ENCODE assay signal across 13 mouse cellular contexts in the genomic region with DNA sequence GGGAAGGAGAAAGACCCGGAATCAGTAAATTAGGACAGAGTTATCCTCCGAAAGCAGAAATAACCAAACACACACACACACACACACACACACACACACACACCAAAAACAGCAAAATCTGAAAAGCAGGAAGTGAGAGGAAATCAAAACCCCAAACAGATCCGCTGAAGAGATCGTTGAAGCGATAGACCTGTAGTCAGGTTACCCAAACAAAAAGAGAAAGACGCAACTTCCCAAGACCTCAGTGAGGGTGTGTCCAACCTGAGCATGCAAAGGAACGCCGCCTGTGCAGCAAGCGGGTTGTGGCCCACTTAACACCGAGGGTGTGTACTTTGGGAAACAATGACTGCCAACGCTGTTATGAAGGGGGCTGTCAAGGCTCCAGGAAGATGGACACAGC. TPM values are rescaled to one million over a fixed set of nuclear protein-coding genes. Genes with fewer than 3 reads are reported as not detected.
DNase-seq lines count a peak whose midpoint lies in the region; ATAC-seq and TF ChIP-seq lines count a peak whose summit lies in the region.
"Had no signal": no experiment of that assay in that cellular context is flagged by ENCODE, and none has a peak within 500 bp of the region (broad histone marks: within the 10 kb centered on the region; RNA-seq: fewer than 3 reads in every experiment).

No protein-coding gene starts in this region.

- H3K4me1 ChIP-seq in lung, postnatal 0 days (ENCODE audit: insufficient read depth, low read depth, low read length) = peaks cover 8% of the 10 kb centered on the region; the same call in 1 of the 2 replicates
- H3K4me1 ChIP-seq in spleen, adult 2 months (ENCODE audit: control insufficient read depth, insufficient read depth, insufficient read length) = peaks cover 46% of the 10 kb centered on the region; the same call in 1 of the 2 replicates
- no peaks in the 10 kb centered on the region for H3K4me1 ChIP-seq in neural tube, embryonic 15.5 days

- 0 out of 2 replicates have a peak overlapping the region, but pooled peaks have one; percentile 19 for H3K4me2 ChIP-seq in lung, postnatal 0 days (replicated peaks; ENCODE audit: low read depth, low read length)
- no peak overlapping the region for H3K4me2 ChIP-seq in neural tube, embryonic 15.5 days
- H3K4me2 ChIP-seq: liver, embryonic 12.5 days; neural tube, embryonic 13.5 days had no signal

- intact Hi-C loops in left cerebral cortex, adult 2 months (cut with DNase I) = loop anchor here (5.0 kb wide), 1 partner anchor 126 kb away; no protein-coding TSS in a partner anchor

- ATAC-seq in lung, postnatal 0 days = peak; percentile 52
- ATAC-seq in neural tube, embryonic 15.5 days (ENCODE audit: low FRiP score) = no peak

- peak; percentile 79 to 81 for DNase-seq in B cell, adult 2 months
- DNase-seq in ES-CJ7 (ENCODE audit: low read depth, low spot score) = peak; percentile 20
- DNase-seq in lung, postnatal 0 days (ENCODE audit: low spot score) = peak; percentile 56
- peak; percentile 76 to 88 for DNase-seq in spleen, adult 2 months (ENCODE audit: low read depth in 1 of 2, low spot score in 2 of 2)
- no peak for DNase-seq in retina, postnatal 1 day
- no peak for DNase-seq in left cerebral cortex, adult 2 months (ENCODE audit: extremely low spot score in 1 of 2, low spot score in 2 of 2)
- DNase-seq: cerebellum, adult 9-11 months had no signal

- 0 out of 2 replicates have a peak, but pooled peaks have one; percentile 5 for TF ChIP-seq POLR2A in spleen, adult 2 months (IDR thresholded peaks at IDR 0.05; ENCODE audit: low read depth, low read length)

- no peak overlapping the region for H3K9ac ChIP-seq in lung, postnatal 0 days (replicated peaks; ENCODE audit: low read depth)
- H3K9ac ChIP-seq in neural tube, embryonic 15.5 days (replicated peaks) = no peak overlapping the region
- H3K9ac ChIP-seq: liver, embryonic 12.5 days; neural tube, embryonic 13.5 days had no signal

- TF ChIP-seq EP300 in lung, postnatal 0 days (IDR thresholded peaks at IDR 0.05) = peak; percentile 40; the same call in 1 of the 2 replicates

- 42% methylated on average over 11 of the region's 11 CpGs for WGBS in lung, postnatal 0 days
- WGBS in spleen, adult 2 months = 3% methylated on average over 11 of the region's 11 CpGs
- 88% methylated on average over 11 of the region's 11 CpGs for whole genome bisulfite sequencing in neural tube, embryonic 15.5 days

- no peaks in the 10 kb centered on the region; the same call in 1 of the 2 replicates for H3K36me3 ChIP-seq in lung, postnatal 0 days (ENCODE audit: insufficient read depth, low read length)
- H3K36me3 ChIP-seq in spleen, adult 2 months (ENCODE audit: control insufficient read depth, insufficient read depth, low read length) = peaks cover 27% of the 10 kb centered on the region
- peaks cover 31% of the 10 kb centered on the region for H3K36me3 ChIP-seq in neural tube, embryonic 15.5 days

- no peak for TF ChIP-seq CTCF in lung, postnatal 0 days (IDR thresholded peaks at IDR 0.05)
- no peak for TF ChIP-seq CTCF in spleen, adult 2 months (IDR thresholded peaks at IDR 0.05; ENCODE audit: extremely low read depth, insufficient read depth, insufficient read length, insufficient replicate concordance)
- no peak for TF ChIP-seq CTCF in left cerebral cortex, adult 2 months (IDR thresholded peaks at IDR 0.05)

- H3K27ac ChIP-seq in lung, postnatal 0 days (ENCODE audit: low read length) = peak overlapping the region; percentile 59; the same call in 1 of the 2 replicates
- peak overlapping the region; percentile 95 for H3K27ac ChIP-seq in spleen, adult 2 months (ENCODE audit: insufficient read depth, low read length)
- no peak overlapping the region for H3K27ac ChIP-seq in neural tube, embryonic 15.5 days (replicated peaks)
- H3K27ac ChIP-seq in left cerebral cortex, adult 2 months = no peak overlapping the region; the same call in 1 of the 2 replicates
- H3K27ac ChIP-seq: liver, embryonic 12.5 days; neural tube, embryonic 13.5 days had no signal

- H3K9me3 ChIP-seq in lung, postnatal 0 days (ENCODE audit: low read length) = no peaks in the 10 kb centered on the region
- no peaks in the 10 kb centered on the region for H3K9me3 ChIP-seq in neural tube, embryonic 15.5 days (replicated peaks)
- H3K9me3 ChIP-seq: liver, embryonic 12.5 days; neural tube, embryonic 13.5 days had no signal

- no peak overlapping the region for H3K4me3 ChIP-seq in lung, postnatal 0 days (ENCODE audit: low read depth, low read length)
- H3K4me3 ChIP-seq in spleen, adult 2 months (ENCODE audit: extremely low read depth, insufficient read depth, insufficient read length) = peak overlapping the region; percentile 7
- H3K4me3 ChIP-seq in neural tube, embryonic 15.5 days (replicated peaks) = no peak overlapping the region
- no peak overlapping the region for H3K4me3 ChIP-seq in left cerebral cortex, adult 2 months
- H3K4me3 ChIP-seq: liver, embryonic 12.5 days; neural tube, embryonic 13.5 days had no signal

- H3K27me3 ChIP-seq in lung, postnatal 0 days (replicated peaks; ENCODE audit: insufficient read depth, low read length) = no peaks in the 10 kb centered on the region
- no peaks in the 10 kb centered on the region for H3K27me3 ChIP-seq in spleen, adult 2 months (ENCODE audit: control insufficient read depth, insufficient read depth, low read length)
- H3K27me3 ChIP-seq in neural tube, embryonic 15.5 days (replicated peaks) = no peaks in the 10 kb centered on the region
- H3K27me3 ChIP-seq: liver, embryonic 12.5 days; neural tube, embryonic 13.5 days had no signal

RNA-seq across cellular contexts. Expression of a gene that starts 38.9 kb away (rescaled TPM):
- not detected in 2 replicates for polyA plus RNA-seq in lung, postnatal 0 days (2015; fragmentation: Nextera tagmentation; extraction: Ambion mirVana)
- 0.19 and 0.22 TPM in 2 replicates for polyA plus RNA-seq in spleen, adult 2 months (2012; rRNA removed)
- polyA plus RNA-seq in neural tube, embryonic 15.5 days (2015; fragmentation: Nextera tagmentation; extraction: Ambion mirVana) = not detected in 2 replicates
- total RNA-seq in left cerebral cortex, adult 2 months (2021) = under 1 TPM; 0.38 to 0.77 TPM
- total RNA-seq: heart, postnatal 36 days had no signal
- polyA plus RNA-seq: large intestine, adult 2 months; liver, embryonic 12.5 days; neural tube, embryonic 13.5 days; stomach, embryonic 16.5 days had no signal

Comparison
In these comparisons a context has a peak if more than half of its experiments do, and no peak if none do; other contexts are left out.
1. DNase-seq: peak in B cell, adult 2 months (2 of 2), ES-CJ7 (single experiment), lung, postnatal 0 days (single experiment) and spleen, adult 2 months (2 of 2); none in retina, postnatal 1 day (single experiment) and left cerebral cortex, adult 2 months (0 of 2).
2. H3K27ac ChIP-seq: peak in lung, postnatal 0 days (single experiment) and spleen, adult 2 months (single experiment); none in neural tube, embryonic 15.5 days (single experiment) and left cerebral cortex, adult 2 months (single experiment).